Mouse (Mus musculus) hindbrain, embryonic 10.5 days (tissue): Measurements from ENCODE around the gene Ucn3. TPM values are rescaled to one million over a fixed set of nuclear protein-coding genes. Genes with fewer than 3 reads are reported as not detected.

Experiments used
- polyA plus RNA-seq: library from polyadenylated mRNA; unstranded; fragments of >200 nt; fragmentation: Nextera tagmentation; extraction: Ambion mirVana; gene quantifications from 2 replicates; pipeline ENCODE4 v1.2.1, GENCODE M21; 2016

The Ucn3 gene
- polyA plus RNA-seq, 1 experiment from 2014 or later: not detected

Other genes with a start within 250 kb of the Ucn3 start
- 0.14 TPM in 1 of 2 replicates, not detected in the other for gene Calml3, start 141.0 kb downstream of the Ucn3 start, polyA plus RNA-seq
- gene Calm4, start 107.6 kb downstream of the Ucn3 start, polyA plus RNA-seq: not detected in 2 replicates
- gene Calm5, start 91.2 kb downstream of the Ucn3 start, polyA plus RNA-seq: not detected in 2 replicates
- gene Net1, start 27.1 kb downstream of the Ucn3 start, polyA plus RNA-seq: 40.3 and 49.5 TPM in 2 replicates
- gene Tubal3, start 27.1 kb downstream of the Ucn3 start, polyA plus RNA-seq: 0.12 TPM in 1 of 2 replicates, not detected in the other
- 0.06 and 0.18 TPM in 2 replicates for gene Akr1c14, start 103.7 kb upstream of the Ucn3 start, polyA plus RNA-seq
- not detected in 2 replicates for gene Akr1c18, start 205.3 kb upstream of the Ucn3 start, polyA plus RNA-seq
- 0.65 and 0.72 TPM in 2 replicates for gene Akr1c13, start 245.8 kb upstream of the Ucn3 start, polyA plus RNA-seq